Mouse (Mus musculus) bone marrow macrophage, adult 2 months (primary cell): ENCODE data around the gene Apof.

Experiments used
- CTCF ChIP-seq: IDR thresholded peaks from 2 replicates; pipeline ENCODE4 v1.5.1; 2012; ENCODE audit warnings: low read depth, mild to moderate bottlenecking, low read length, moderate library complexity
- POLR2A ChIP-seq: IDR thresholded peaks from 2 replicates; pipeline ENCODE4 v1.6.1; 2012; ENCODE audit warnings: mild to moderate bottlenecking, low read depth, low read length, borderline replicate concordance

- TF ChIP-seq CTCF (no peak), POLR2A (no peak)
Measured at GRCm38 (mm10) chr10:128231146-128231545, 37.3 kb upstream of the Apof start.
